In genomic region chr9:67828182-67828581, GRCm38 (mm10) we compare ENCODE assay signal across 8 mouse cellular contexts. TPM values are rescaled to one million over a fixed set of nuclear protein-coding genes. Genes with fewer than 3 reads are reported as not detected.
A peak's percentile ranks its signal among the peaks of the same experiment; 100 is the strongest.
DNase-seq lines count a peak whose midpoint lies in the region; ATAC-seq and TF ChIP-seq lines count a peak whose summit lies in the region.

No protein-coding gene starts in this region.

- H3K4me1 ChIP-seq in hindbrain, embryonic 11.5 days (replicated peaks; ENCODE audit: control insufficient read depth, insufficient read depth, low read length): peaks cover 3% of the 10 kb centered on the region; the same call in 1 of the 2 replicates
- H3K4me1 ChIP-seq in hindbrain, embryonic 16.5 days (ENCODE audit: control insufficient read depth, insufficient read depth, low read depth, low read length): peaks cover 12% of the 10 kb centered on the region
- no peaks in the 10 kb centered on the region for H3K4me1 ChIP-seq in MEL (ENCODE audit: control insufficient read depth in 1 of 2, insufficient read depth in 2 of 2, low read length in 2 of 2)

- peaks cover 37% of the 10 kb centered on the region for H3K27me3 ChIP-seq in hindbrain, embryonic 11.5 days (ENCODE audit: control insufficient read depth, insufficient read depth, low read length)
- H3K27me3 ChIP-seq in hindbrain, embryonic 16.5 days (replicated peaks; ENCODE audit: control insufficient read depth, insufficient read depth, low read length): peaks cover 18% of the 10 kb centered on the region
- H3K27me3 ChIP-seq in MEL (ENCODE audit: control insufficient read depth in 1 of 2, insufficient read depth in 2 of 2, low read length in 2 of 2): no peaks in the 10 kb centered on the region

- no peaks in the 10 kb centered on the region for H3K36me3 ChIP-seq in hindbrain, embryonic 11.5 days (ENCODE audit: control insufficient read depth, insufficient read depth, low read length)
- H3K36me3 ChIP-seq in hindbrain, embryonic 16.5 days (ENCODE audit: control insufficient read depth, insufficient read depth, low read length): no peaks in the 10 kb centered on the region
- H3K36me3 ChIP-seq in MEL (ENCODE audit: control insufficient read depth in 1 of 2, insufficient read depth in 2 of 2, low read length in 2 of 2): no peaks in the 10 kb centered on the region

- no peaks in the 10 kb centered on the region for H3K9me3 ChIP-seq in hindbrain, embryonic 11.5 days (ENCODE audit: control insufficient read depth, low read length)
- H3K9me3 ChIP-seq in hindbrain, embryonic 16.5 days (ENCODE audit: control insufficient read depth, low read length): no peaks in the 10 kb centered on the region
- H3K9me3 ChIP-seq in MEL (replicated peaks; ENCODE audit: insufficient read depth, low read length): no peaks in the 10 kb centered on the region

- DNase-seq in hindbrain, embryonic 11.5 days (ENCODE audit: low spot score): peak; percentile 77
- DNase-seq in 416B (ENCODE audit: low read depth) (peak; percentile 73), MEL (ENCODE audit: low read depth, low spot score) (peak; percentile 72)
- peak; percentile 79 to 80 for DNase-seq in cerebellum, postnatal 14 days
- DNase-seq in kidney, postnatal 14 days: peak; percentile 72
- DNase-seq in yolk sac, embryonic 10.5 days (ENCODE audit: low spot score): peak; percentile 48

- no peaks in the 10 kb centered on the region for H3K79me2 ChIP-seq in MEL (ENCODE audit: control insufficient read depth, insufficient read depth, low read length, poor library complexity)

- peak; percentile 90 for TF ChIP-seq RAD21 in MEL (IDR thresholded peaks at IDR 0.05; ENCODE audit: low read depth, low read length)

- ATAC-seq in hindbrain, embryonic 11.5 days (ENCODE audit: low FRiP score): no peak
- no peak for ATAC-seq in hindbrain, embryonic 16.5 days
- ATAC-seq in megakaryocyte-erythroid progenitor cell, adult 5-6 weeks (replicated peaks; ENCODE audit: low FRiP score, low TSS enrichment, poor library complexity, severe bottlenecking): peak; percentile 63; the same call in 1 of the 2 replicates

- no peak for TF ChIP-seq POLR2A in MEL (IDR thresholded peaks at IDR 0.05; ENCODE audit: control insufficient read depth in 1 of 2, insufficient read depth in 1 of 2, low read depth in 1 of 2, low read length in 2 of 2, poor library complexity in 1 of 2)

- no peak for TF ChIP-seq EP300 in MEL (IDR thresholded peaks at IDR 0.05; ENCODE audit: low read depth in 1 of 2, low read length in 2 of 2)

- H3K9ac ChIP-seq in hindbrain, embryonic 11.5 days (ENCODE audit: low read depth, low read length): no peak overlapping the region
- H3K9ac ChIP-seq in hindbrain, embryonic 16.5 days (ENCODE audit: low read depth, low read length): no peak overlapping the region
- no peak overlapping the region for H3K9ac ChIP-seq in MEL (ENCODE audit: control insufficient read depth, low read depth, low read length, poor library complexity, severe bottlenecking)

- no peak overlapping the region for H3K4me2 ChIP-seq in hindbrain, embryonic 11.5 days (replicated peaks; ENCODE audit: low read depth, low read length)
- H3K4me2 ChIP-seq in hindbrain, embryonic 16.5 days (ENCODE audit: low read length): no peak overlapping the region

- peak; percentile 59 to 82 (median 64) for TF ChIP-seq CTCF in MEL (IDR thresholded peaks at IDR 0.05 in 2 of 3, conservative IDR thresholded peaks at IDR 0.05 in 1 of 3; ENCODE audit: control insufficient read depth in 1 of 3, insufficient read depth in 1 of 3, low read depth in 2 of 3, low read length in 3 of 3, poor library complexity in 1 of 3, severe bottlenecking in 1 of 3)

- no peak overlapping the region for H3K27ac ChIP-seq in hindbrain, embryonic 11.5 days (ENCODE audit: low read depth, low read length)
- H3K27ac ChIP-seq in hindbrain, embryonic 16.5 days (ENCODE audit: low read depth, low read length): no peak overlapping the region
- no peak overlapping the region for H3K27ac ChIP-seq in MEL (ENCODE audit: control insufficient read depth, low read depth, low read length)

- H3K4me3 ChIP-seq in hindbrain, embryonic 11.5 days (ENCODE audit: low read depth, low read length): no peak overlapping the region
- H3K4me3 ChIP-seq in hindbrain, embryonic 16.5 days (ENCODE audit: low read length): no peak overlapping the region
- H3K4me3 ChIP-seq in MEL (ENCODE audit: control insufficient read depth in 1 of 2, insufficient read depth in 1 of 2, low read depth in 2 of 2, low read length in 2 of 2): no peak overlapping the region

- 10% methylated on average over 3 of the region's 3 CpGs for WGBS in hindbrain, embryonic 11.5 days
- WGBS in hindbrain, embryonic 16.5 days: 9% methylated on average over 3 of the region's 3 CpGs

TF ChIP-seq in MEL, 35 proteins besides CTCF, POLR2A, EP300 and RAD21:
- TF ChIP-seq SIN3A (IDR thresholded peaks at IDR 0.05; ENCODE audit: low read length): no peak
- 0 out of 2 replicates have a peak, but pooled peaks have one; percentile 36 for TF ChIP-seq JUND (IDR thresholded peaks at IDR 0.05; ENCODE audit: low read depth, low read length)
- no peak for TF ChIP-seq CHD1 (IDR thresholded peaks at IDR 0.05; ENCODE audit: low read depth, low read length)
- TF ChIP-seq TAL1 (IDR thresholded peaks at IDR 0.05; ENCODE audit: low read length): no peak
- TF ChIP-seq ETS1 (IDR thresholded peaks at IDR 0.05; ENCODE audit: low read depth, low read length): no peak
- TF ChIP-seq CHD2 (IDR thresholded peaks at IDR 0.05; ENCODE audit: low read length): no peak
- TF ChIP-seq MYB (IDR thresholded peaks at IDR 0.05; ENCODE audit: low read depth, low read length): no peak
- TF ChIP-seq MYC (IDR thresholded peaks at IDR 0.05; ENCODE audit: low read depth, low read length): 0 out of 2 replicates have a peak, but pooled peaks have one; percentile 46
- TF ChIP-seq HCFC1 (IDR thresholded peaks at IDR 0.05; ENCODE audit: low read depth, low read length): no peak
- TF ChIP-seq ZC3H11A (IDR thresholded peaks at IDR 0.05; ENCODE audit: low read depth, low read length): peak; percentile 95
- TF ChIP-seq SMC3 (IDR thresholded peaks at IDR 0.05; ENCODE audit: low read depth, low read length): peak; percentile 92

RNA-seq across cellular contexts. Expression of gene C2cd4a, which starts 3.9 kb away (rescaled TPM):
- polyA plus RNA-seq in hindbrain, embryonic 11.5 days (2014; fragmentation: Nextera tagmentation; extraction: Ambion mirVana): not detected in 2 replicates
- polyA plus RNA-seq in hindbrain, embryonic 16.5 days (2015; fragmentation: Nextera tagmentation; extraction: Ambion mirVana): 0.32 and 0.46 TPM in 2 replicates
- total RNA-seq in MEL (2012; rRNA removed): not detected in 2 replicates
- not detected for polyA plus RNA-seq in MEL (2012; ENCODE audit: insufficient read depth in 1 of 2, insufficient read length in 2 of 2, low read depth in 1 of 2, low replicate concordance in 2 of 2, missing spikeins in 1 of 2)
- total RNA-seq in megakaryocyte-erythroid progenitor cell, adult 5-6 weeks (2014; fragmentation: Nextera tagmentation): not detected in 2 replicates
- not detected in 2 replicates for total RNA-seq in megakaryocyte-erythroid progenitor cell, adult 5-6 weeks (2017)

RNA-seq across cellular contexts. Expression of gene Vps13c, which starts 12.0 kb away (rescaled TPM):
- polyA plus RNA-seq in hindbrain, embryonic 11.5 days (2014; fragmentation: Nextera tagmentation; extraction: Ambion mirVana): 8.8 and 14.7 TPM in 2 replicates
- 8.1 and 9.3 TPM in 2 replicates for polyA plus RNA-seq in hindbrain, embryonic 16.5 days (2015; fragmentation: Nextera tagmentation; extraction: Ambion mirVana)
- 14.6 and 18.3 TPM in 2 replicates for total RNA-seq in MEL (2012; rRNA removed)
- 10 to 100 TPM in 1 of 2 experiments, not detected in 1; 28.3 TPM for polyA plus RNA-seq in MEL (2012; ENCODE audit: insufficient read depth in 1 of 2, insufficient read length in 2 of 2, low read depth in 1 of 2, low replicate concordance in 2 of 2, missing spikeins in 1 of 2)
- total RNA-seq in megakaryocyte-erythroid progenitor cell, adult 5-6 weeks (2014; fragmentation: Nextera tagmentation): 34.5 and 39.3 TPM in 2 replicates
- total RNA-seq in megakaryocyte-erythroid progenitor cell, adult 5-6 weeks (2017): 20.8 and 33.5 TPM in 2 replicates
